Mouse (Mus musculus) layer of hippocampus, adult 9-10 months (tissue): ENCODE measurements around the gene Slc33a1.

Source experiments
- DNase-seq: peaks from one replicate; pipeline ENCODE4 v3.0.0; 2022; ENCODE audit warnings: low spot score

Slc33a1 gene

GRCm38 (mm10) chr3:63964100-63964921, at the start of gene Slc33a1:
Gene Slc33a1 (minus strand): TSS chr3:63964768.
- DNase-seq, result peak; percentile 98

- no peak for DNase-seq
These were observed 24.3 kb upstream of the Slc33a1 start for GRCm38 (mm10) chr3:63988722-63989440.

- DNase-seq, result no peak
These were observed 22.1 kb upstream of the Slc33a1 start for GRCm38 (mm10) chr3:63986656-63987055.

- DNase-seq, result no peak
These were observed 13.3 kb upstream of the Slc33a1 start for GRCm38 (mm10) chr3:63977895-63978294.

GRCm38 (mm10) chr3:63975955-63976908, 11.7 kb upstream of the Slc33a1 start, which contains the start of gene Gmps:
Gene Gmps (plus strand): TSS chr3:63976106.
- DNase-seq, result peak; percentile 84

GRCm38 (mm10) chr3:63965929-63966328, 1.4 kb upstream of the Slc33a1 start:
- no peak for DNase-seq

GRCm38 (mm10) chr3:63964922-63965249, 318 bp upstream of the Slc33a1 start:
- no peak for DNase-seq

GRCm38 (mm10) chr3:63963421-63964099, 1.0 kb downstream of the Slc33a1 start:
- DNase-seq, result no peak

- no peak for DNase-seq
These were observed 14.7 kb downstream of the Slc33a1 start for GRCm38 (mm10) chr3:63949837-63950236.

GRCm38 (mm10) chr3:63941204-63941850, 23.2 kb downstream of the Slc33a1 start:
- peak; percentile 26 for DNase-seq

- no peak for DNase-seq
These were observed 25.6 kb downstream of the Slc33a1 start for GRCm38 (mm10) chr3:63938928-63939327.

- peak; percentile 76 for DNase-seq
These were observed 35.4 kb downstream of the Slc33a1 start, which contains the start of gene E130311K13Rik for GRCm38 (mm10) chr3:63928878-63929859. Gene E130311K13Rik (minus strand): TSS chr3:63929472.

GRCm38 (mm10) chr3:63919634-63920033, 44.9 kb downstream of the Slc33a1 start:
- no peak for DNase-seq

GRCm38 (mm10) chr3:63910301-63910700, 54.3 kb downstream of the Slc33a1 start:
- DNase-seq, result no peak

GRCm38 (mm10) chr3:63905241-63905640, 59.3 kb downstream of the Slc33a1 start:
- no peak for DNase-seq

GRCm38 (mm10) chr3:63904157-63904556, 60.4 kb downstream of the Slc33a1 start:
- no peak for DNase-seq

GRCm38 (mm10) chr3:63900021-63900571, 64.5 kb downstream of the Slc33a1 start:
- DNase-seq, result no peak

- DNase-seq, result no peak
These were observed 65.3 kb downstream of the Slc33a1 start, which contains the start of gene Plch1 for GRCm38 (mm10) chr3:63899309-63899695. Gene Plch1 (minus strand): TSS chr3:63899472.

- peak; percentile 52 for DNase-seq
These were observed 65.8 kb downstream of the Slc33a1 start for GRCm38 (mm10) chr3:63898581-63899308.
